Mouse (Mus musculus): ENCODE results near the gene Arhgef2. TPM values are rescaled to one million over a fixed set of nuclear protein-coding genes. Genes with fewer than 3 reads are reported as not detected.
A peak's percentile ranks its signal among the peaks of the same experiment; 100 is the strongest.

Gene Arhgef2
- polyA plus RNA-seq, 1 experiment from 2014 or later = 77.1 TPM

GRCm38 (mm10) chr3:88615117-88615516 lies 9.4 kb downstream of the Arhgef2 start:
- Histone ChIP-seq H3K27ac (peak overlapping the region; percentile 52), H3K9me3 (no peaks in the 10 kb centered on the region), H3K4me2 (peak overlapping the region; percentile 41), H3K27me3 (replicated peaks) (no peaks in the 10 kb centered on the region), H3K36me3 (no peaks in the 10 kb centered on the region), H3K9ac (no peak overlapping the region), H3K4me3 (replicated peaks) (no peak overlapping the region; the same call in 1 of the 2 replicates), H3K4me1 (peaks cover 25% of the 10 kb centered on the region)
- peak; percentile 74 for ATAC-seq (ENCODE audit: insufficient read depth, low FRiP score, low read depth)
- WGBS = 56% methylated on average over 5 of the region's 5 CpGs

GRCm38 (mm10) chr3:88615902-88616391 lies 10.2 kb downstream of the Arhgef2 start:
- H3K27me3 ChIP-seq (replicated peaks) = no peaks in the 10 kb centered on the region
- 43% methylated on average over 9 of the region's 9 CpGs for WGBS
- H3K9ac ChIP-seq = no peak overlapping the region
- peak overlapping the region; percentile 52 for H3K27ac ChIP-seq
- H3K4me1 ChIP-seq = peaks cover 27% of the 10 kb centered on the region
- H3K36me3 ChIP-seq = no peaks in the 10 kb centered on the region
- peak overlapping the region; percentile 41 for H3K4me2 ChIP-seq
- peak overlapping the region; percentile 15; the same call in 1 of the 2 replicates for H3K4me3 ChIP-seq (replicated peaks)
- H3K9me3 ChIP-seq = no peaks in the 10 kb centered on the region
- ATAC-seq (ENCODE audit: insufficient read depth, low FRiP score, low read depth) = no peak

GRCm38 (mm10) chr3:88616951-88617500 lies 11.3 kb downstream of the Arhgef2 start:
- no peaks in the 10 kb centered on the region for H3K36me3 ChIP-seq
- H3K27me3 ChIP-seq (replicated peaks) = no peaks in the 10 kb centered on the region
- no peak overlapping the region for H3K9ac ChIP-seq
- peaks cover 27% of the 10 kb centered on the region for H3K4me1 ChIP-seq
- WGBS = 88% methylated on average over 3 of the region's 3 CpGs
- no peak overlapping the region for H3K27ac ChIP-seq
- no peaks in the 10 kb centered on the region for H3K9me3 ChIP-seq
- H3K4me3 ChIP-seq (replicated peaks) = peak overlapping the region; percentile 15; the same call in 1 of the 2 replicates
- H3K4me2 ChIP-seq = peak overlapping the region; percentile 41; the same call in 1 of the 2 replicates
- no peak for ATAC-seq (ENCODE audit: insufficient read depth, low FRiP score, low read depth)

GRCm38 (mm10) chr3:88618074-88618871 lies 12.5 kb downstream of the Arhgef2 start:
- Histone ChIP-seq H3K27ac (no peak overlapping the region), H3K9me3 (no peaks in the 10 kb centered on the region), H3K4me1 (peaks cover 27% of the 10 kb centered on the region), H3K4me3 (replicated peaks) (no peak overlapping the region), H3K36me3 (no peaks in the 10 kb centered on the region), H3K4me2 (no peak overlapping the region), H3K27me3 (replicated peaks) (no peaks in the 10 kb centered on the region), H3K9ac (no peak overlapping the region)
- 70% methylated on average over 8 of the region's 8 CpGs for WGBS
- ATAC-seq (ENCODE audit: insufficient read depth, low FRiP score, low read depth) = no peak

- ATAC-seq (ENCODE audit: insufficient read depth, low FRiP score, low read depth) = no peak
- H3K27ac ChIP-seq = no peak overlapping the region
- no peaks in the 10 kb centered on the region for H3K9me3 ChIP-seq
- H3K4me2 ChIP-seq = no peak overlapping the region
- WGBS = 57% methylated on average over 9 of the region's 9 CpGs
- H3K9ac ChIP-seq = no peak overlapping the region
- no peaks in the 10 kb centered on the region for H3K36me3 ChIP-seq
- H3K27me3 ChIP-seq (replicated peaks) = no peaks in the 10 kb centered on the region
- H3K4me1 ChIP-seq = peaks cover 37% of the 10 kb centered on the region
- H3K4me3 ChIP-seq (replicated peaks) = no peak overlapping the region
Measured at GRCm38 (mm10) chr3:88619113-88620097, 13.6 kb downstream of the Arhgef2 start.

- 15% methylated on average over 15 of the region's 15 CpGs for WGBS
- peak overlapping the region; percentile 93 for H3K9ac ChIP-seq
Measured at GRCm38 (mm10) chr3:88620146-88620991, 14.6 kb downstream of the Arhgef2 start.

GRCm38 (mm10) chr3:88620992-88621536 lies 15.3 kb downstream of the Arhgef2 start:
- Histone ChIP-seq H3K4me1 (peaks cover 41% of the 10 kb centered on the region), H3K9ac (peak overlapping the region; percentile 93), H3K4me2 (peak overlapping the region; percentile 74), H3K9me3 (no peaks in the 10 kb centered on the region), H3K36me3 (0 out of 2 replicates have a peak, but pooled peaks cover 1% of the 10 kb centered on the region), H3K27me3 (replicated peaks) (no peaks in the 10 kb centered on the region), H3K4me3 (replicated peaks) (peak overlapping the region; percentile 89), H3K27ac (peak overlapping the region; percentile 97)
- WGBS = under 1% methylated on average over 62 of the region's 64 CpGs
- peak; percentile 67 for ATAC-seq (ENCODE audit: insufficient read depth, low FRiP score, low read depth)

More at GRCm38 (mm10) chr3:88620146-88620991, 14.6 kb downstream of the Arhgef2 start:
- Histone ChIP-seq H3K9me3 (no peaks in the 10 kb centered on the region), H3K36me3 (no peaks in the 10 kb centered on the region), H3K4me2 (peak overlapping the region; percentile 74), H3K4me1 (peaks cover 41% of the 10 kb centered on the region), H3K27me3 (replicated peaks) (no peaks in the 10 kb centered on the region), H3K4me3 (replicated peaks) (peak overlapping the region; percentile 89), H3K27ac (peak overlapping the region; percentile 97)
- no peak for ATAC-seq (ENCODE audit: insufficient read depth, low FRiP score, low read depth)

- Histone ChIP-seq H3K4me3 (replicated peaks) (peak overlapping the region; percentile 89), H3K9ac (peak overlapping the region; percentile 93), H3K27me3 (replicated peaks) (no peaks in the 10 kb centered on the region), H3K4me1 (peaks cover 39% of the 10 kb centered on the region), H3K4me2 (peak overlapping the region; percentile 74), H3K9me3 (no peaks in the 10 kb centered on the region), H3K27ac (peak overlapping the region; percentile 97), H3K36me3 (0 out of 2 replicates have a peak, but pooled peaks cover 6% of the 10 kb centered on the region)
- under 1% methylated on average over 32 of the region's 36 CpGs for WGBS
- peak; percentile 28; the same call in 1 of the 2 replicates for ATAC-seq (ENCODE audit: insufficient read depth, low FRiP score, low read depth)
Measured at GRCm38 (mm10) chr3:88621537-88622112, 15.9 kb downstream of the Arhgef2 start.

- Histone ChIP-seq H3K4me1 (peaks cover 44% of the 10 kb centered on the region), H3K36me3 (0 out of 2 replicates have a peak, but pooled peaks cover 6% of the 10 kb centered on the region), H3K27me3 (replicated peaks) (no peaks in the 10 kb centered on the region), H3K9ac (peak overlapping the region; percentile 93), H3K4me2 (peak overlapping the region; percentile 74), H3K9me3 (no peaks in the 10 kb centered on the region), H3K4me3 (replicated peaks) (peak overlapping the region; percentile 89), H3K27ac (peak overlapping the region; percentile 97)
- ATAC-seq (ENCODE audit: insufficient read depth, low FRiP score, low read depth) = peak; percentile 12; the same call in 1 of the 2 replicates
- under 1% methylated on average over 24 of the region's 24 CpGs for WGBS
Measured at GRCm38 (mm10) chr3:88622113-88622940, 16.6 kb downstream of the Arhgef2 start.
